Mouse (Mus musculus) gastrocnemius, postnatal 36 days (tissue): ENCODE measurements around the gene Npcd. TPM values are rescaled to one million over a fixed set of nuclear protein-coding genes. Genes with fewer than 3 reads are reported as not detected.
A peak's percentile ranks its signal among the peaks of the same experiment; 100 is the strongest.
"Not testable (repeated sequence)": the region's sequence is repeated elsewhere in the genome, so short reads cannot be mapped to it uniquely, and the experiment has no call there.

Source experiments
- DNase-seq, 2 experiments: peaks; one replicate each; pipeline ENCODE4 v3.0.0; 2022
- intact Hi-C: fragments of 180-260 bp; cut with DNase I; formaldehyde crosslinking; loops from one replicate; pipeline ENCODE4 v1.15.1; 2025
- total RNA-seq, 2 experiments: library from RNA; stranded (reverse); gene quantifications; 2 replicates each; pipeline ENCODE4 v1.2.3; 2021

Gene Npcd
- total RNA-seq, 2 experiments from 2014 or later: 0.26 TPM; not detected in 1

DNA sequence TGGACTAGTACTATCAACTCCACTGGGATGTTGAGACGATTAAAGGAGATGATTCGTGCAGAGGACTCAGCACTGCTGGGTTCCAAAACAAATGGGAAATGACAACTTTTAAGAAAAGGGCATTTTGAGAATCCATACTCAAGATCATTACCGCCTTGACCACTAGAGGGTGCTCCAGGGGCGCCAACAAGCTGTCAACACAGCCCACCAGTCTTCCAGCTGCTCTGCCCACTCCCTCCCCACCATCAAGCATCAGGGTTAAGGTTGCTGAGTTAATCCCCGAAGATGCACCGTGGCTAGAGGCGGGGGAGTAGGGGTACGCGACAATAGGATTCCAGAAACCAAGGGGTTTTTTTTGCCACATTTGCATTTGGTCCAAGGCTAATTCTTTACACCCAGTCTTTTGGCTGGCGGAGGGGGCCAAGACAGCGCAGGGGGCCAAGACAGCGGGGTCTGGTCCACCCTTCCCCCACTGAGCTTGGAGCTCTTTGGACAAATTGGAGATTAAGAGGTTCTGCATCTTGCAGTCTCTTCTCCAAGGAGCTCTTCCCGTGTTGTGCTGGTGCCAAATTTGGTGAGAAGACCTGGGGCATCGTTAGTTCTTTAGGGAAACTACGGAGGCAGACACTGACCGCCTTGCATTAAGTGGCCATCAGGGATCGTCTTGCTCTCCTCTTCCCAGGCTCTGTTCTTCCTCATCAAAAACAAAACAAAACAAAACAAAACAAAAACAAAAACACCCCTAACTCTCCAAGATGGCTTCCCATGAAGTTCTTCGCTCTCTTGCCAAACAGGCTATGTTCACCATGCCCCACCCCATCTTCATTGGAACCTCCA lies 1.8 kb downstream of the Npcd start:
- DNase-seq: peak; percentile 43 to 75
- intact Hi-C loops: loop anchor here (5.0 kb wide), 1 partner anchor 95 kb away; no protein-coding TSS in a partner anchor

DNA sequence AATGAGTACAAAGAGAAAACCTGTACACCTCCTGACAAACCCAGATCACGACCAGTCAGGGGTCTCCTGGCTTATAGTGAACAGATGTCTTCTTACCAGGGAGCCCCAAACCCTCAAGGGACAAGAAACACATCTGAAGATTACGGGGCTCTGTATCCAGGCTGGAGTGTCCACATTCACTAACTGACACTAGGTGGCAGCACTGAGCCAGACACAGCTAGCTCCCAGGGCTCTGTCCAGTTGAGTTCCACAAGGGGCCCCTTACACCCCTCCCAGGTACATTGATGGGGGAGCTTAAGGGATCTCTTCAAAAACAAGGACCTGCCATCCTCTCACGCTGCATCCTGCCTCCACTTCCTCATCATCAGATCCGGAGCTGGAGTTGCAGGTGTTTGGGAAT lies 3.6 kb downstream of the Npcd start:
- intact Hi-C loops: loop anchor here (2.0 to 5.0 kb wide), 2 partner anchors 52 to 97 kb away; no protein-coding TSS in a partner anchor
- DNase-seq: peak; percentile 56 to 62

DNA sequence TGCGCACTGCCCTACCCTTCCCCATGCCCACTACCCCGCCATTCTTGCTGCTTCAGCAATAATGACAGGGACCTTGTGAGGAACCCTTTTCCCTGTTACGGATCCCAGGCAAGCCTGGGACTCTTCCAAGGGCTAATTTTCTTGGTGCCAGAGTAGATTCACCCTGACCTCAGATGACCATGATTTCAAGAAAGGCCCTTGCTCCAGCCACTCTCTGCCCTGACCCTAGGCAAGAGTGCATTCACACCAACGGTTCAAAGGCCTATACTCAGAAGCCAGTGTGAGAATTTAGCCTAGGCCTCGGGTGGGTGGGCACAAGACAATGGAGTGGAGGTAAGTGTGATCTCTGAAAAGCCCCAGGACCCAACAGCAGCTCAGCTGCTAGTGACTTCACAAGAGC lies 4.6 kb downstream of the Npcd start:
- intact Hi-C loops: loop anchor here (5.0 kb wide), 1 partner anchor 77 kb away; no protein-coding TSS in a partner anchor
- DNase-seq: no peak

GRCm38 (mm10) chr15:79828366-79829035 lies 5.5 kb downstream of the Npcd start:
- intact Hi-C loops: loop anchor here (5.0 kb wide), 1 partner anchor 76 kb away; no protein-coding TSS in a partner anchor
- DNase-seq: no peak

- DNase-seq: no peak
- intact Hi-C loops: loop anchor here (5.0 kb wide), 1 partner anchor 75 kb away; no protein-coding TSS in a partner anchor
Measured at GRCm38 (mm10) chr15:79827778-79828210, 6.2 kb downstream of the Npcd start.

DNA sequence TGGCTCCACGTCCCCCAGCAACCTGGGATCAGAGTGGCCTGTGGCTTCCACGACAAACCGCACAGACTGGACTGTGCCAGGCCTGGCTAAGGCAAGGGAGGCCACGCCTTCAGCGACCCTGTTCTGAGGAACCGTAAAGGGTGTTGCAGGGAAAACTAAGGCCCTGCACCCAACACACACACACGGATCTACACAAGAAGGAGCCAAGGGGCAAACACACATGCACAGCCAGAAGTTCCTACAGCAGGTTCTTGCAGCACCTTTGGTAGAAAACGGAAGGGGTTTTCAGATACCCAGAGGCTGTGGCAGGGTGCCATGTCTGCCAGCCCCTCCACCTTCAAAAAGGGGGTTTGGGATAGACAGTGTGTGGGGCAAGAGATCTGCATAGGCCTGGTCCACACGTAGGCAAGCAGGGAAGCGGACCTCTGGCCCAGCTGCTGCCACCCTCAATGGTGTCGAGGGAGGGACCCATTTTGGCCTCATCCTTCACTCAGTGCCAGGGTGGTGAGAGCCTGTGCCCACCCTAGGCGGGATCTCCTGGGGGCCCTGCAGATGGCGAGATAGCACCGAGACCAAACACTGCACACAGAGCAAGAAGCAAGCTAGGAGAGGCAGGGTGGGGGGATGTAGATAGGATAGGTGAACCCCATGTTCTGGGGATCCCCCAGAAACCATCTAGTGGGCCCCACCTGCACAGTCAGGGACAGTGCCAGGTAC lies 6.8 kb downstream of the Npcd start:
- no peak for DNase-seq
- intact Hi-C loops: loop anchor here (5.0 kb wide), 1 partner anchor 75 kb away; no protein-coding TSS in a partner anchor

- intact Hi-C loops: loop anchor here (5.0 kb wide), 1 partner anchor 74 kb away; no protein-coding TSS in a partner anchor
- DNase-seq: no peak
Measured at GRCm38 (mm10) chr15:79826221-79826935, 7.7 kb downstream of the Npcd start.

- DNase-seq: no peak
- intact Hi-C loops: loop anchor here (5.0 kb wide), 1 partner anchor 73 kb away; no protein-coding TSS in a partner anchor
Measured at GRCm38 (mm10) chr15:79825146-79825825, 8.8 kb downstream of the Npcd start.

DNA sequence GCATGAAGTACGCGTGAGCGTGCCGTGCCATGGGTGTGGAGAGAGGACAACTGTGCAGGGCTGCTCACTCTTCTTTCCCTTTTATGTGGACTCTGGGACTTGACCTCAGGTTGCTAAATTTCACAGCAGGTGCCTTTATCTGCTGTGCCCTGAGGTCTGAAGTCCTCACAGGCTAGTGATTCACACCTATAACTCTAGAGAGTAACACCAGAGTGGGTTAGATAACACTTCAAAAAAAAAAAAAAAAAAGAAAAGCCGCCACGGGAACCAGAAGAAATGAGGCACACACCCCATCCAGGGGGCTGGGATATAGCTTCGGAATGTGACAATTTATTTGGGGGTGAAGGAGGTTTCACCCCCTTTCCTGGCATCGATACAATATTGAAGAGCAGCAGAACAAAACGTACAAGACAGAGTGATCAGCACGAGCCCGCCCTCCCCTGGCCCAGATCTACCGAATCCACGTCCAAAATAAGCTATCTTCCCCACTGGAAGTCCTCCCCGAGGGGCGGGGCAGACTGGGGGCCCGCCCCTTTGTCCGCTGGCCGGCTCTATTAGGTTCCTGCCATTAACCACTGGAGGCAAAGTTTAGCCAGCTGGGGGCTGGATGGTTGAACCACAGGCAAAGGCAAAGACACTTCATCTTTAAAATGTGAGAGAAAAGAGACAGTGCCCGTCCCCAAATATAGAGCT lies 10.3 kb downstream of the Npcd start:
- peak; percentile 61 to 73 for DNase-seq
- intact Hi-C loops: no loop called here

DNA sequence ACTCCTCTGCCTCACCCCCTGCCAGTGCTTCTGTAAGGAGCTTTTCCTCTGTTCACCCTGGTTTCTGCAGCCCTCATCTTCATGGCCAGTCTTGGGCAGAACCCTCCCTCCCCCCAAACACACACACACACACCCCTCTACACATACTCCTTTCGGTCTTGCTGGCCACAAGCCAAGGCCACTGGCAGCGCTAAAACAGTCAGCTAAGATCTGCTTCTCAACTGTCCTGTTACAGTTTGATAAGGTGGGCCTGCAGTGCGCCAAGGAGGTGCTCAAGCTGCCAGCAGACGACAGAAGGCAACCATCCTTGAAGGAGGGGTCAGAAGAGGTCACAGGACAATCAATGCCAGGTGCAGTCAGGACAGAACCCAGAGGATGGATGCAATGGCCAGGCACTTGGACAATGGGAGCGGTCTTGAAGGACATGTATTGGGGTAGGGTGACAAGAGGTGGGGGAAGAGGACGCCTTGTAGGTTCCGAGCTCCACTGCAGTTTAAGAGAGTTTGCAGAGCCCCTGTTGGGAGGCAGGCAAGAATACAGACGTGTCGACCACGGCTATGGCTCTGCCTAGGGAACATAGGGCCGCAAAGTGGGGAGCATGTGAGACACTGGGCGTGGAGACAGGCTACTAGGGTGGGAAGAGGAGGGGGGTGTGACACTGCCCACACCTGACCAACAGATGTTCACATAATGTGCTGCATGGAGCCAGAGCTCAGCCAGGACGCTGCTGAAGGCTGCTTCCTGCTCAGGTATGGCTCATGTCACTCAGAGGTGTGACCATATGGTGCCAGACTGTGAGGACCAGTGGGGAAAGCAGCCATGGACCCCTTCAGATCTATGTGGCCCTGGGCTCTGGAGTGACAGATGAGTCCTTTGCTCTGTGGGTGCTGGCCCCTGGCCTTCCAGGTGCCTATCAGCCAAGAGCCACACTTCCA lies 11.5 kb downstream of the Npcd start:
- no peak for DNase-seq
- intact Hi-C loops: no loop called here

- intact Hi-C loops: no loop called here
- DNase-seq: no peak
Measured at GRCm38 (mm10) chr15:79818325-79818724, 15.7 kb downstream of the Npcd start.

DNA sequence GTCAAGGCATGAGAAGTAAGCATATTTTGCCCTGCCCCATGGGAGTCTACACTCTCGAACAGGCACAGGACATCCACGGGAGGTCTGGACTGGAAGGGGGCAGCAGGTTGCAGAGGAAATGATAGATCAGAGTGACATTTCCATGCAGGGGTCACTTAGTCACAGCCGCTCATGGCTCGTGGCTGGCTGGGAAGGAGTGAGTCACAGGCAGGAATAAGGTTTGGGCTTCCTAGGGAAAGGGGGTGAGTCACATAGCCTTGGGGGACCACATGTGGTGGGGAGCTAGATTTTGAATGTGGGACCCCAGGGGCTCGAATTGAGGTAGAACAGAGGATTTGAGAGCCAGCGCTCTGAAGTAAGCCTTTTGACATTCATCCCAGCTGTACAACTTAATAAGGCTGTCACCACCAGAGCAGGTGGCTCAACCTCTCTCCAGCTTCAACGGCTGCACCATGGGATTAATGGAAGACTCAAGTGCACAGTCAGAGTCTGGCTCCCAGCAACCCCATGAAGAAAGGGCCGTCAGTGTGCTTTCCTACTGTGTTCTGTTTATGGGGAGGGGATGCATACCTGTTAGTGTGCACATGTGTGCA lies 20.3 kb downstream of the Npcd start:
- DNase-seq: no peak
- intact Hi-C loops: no loop called here

- DNase-seq, intact Hi-C loops: not testable (repeated sequence)
Measured at GRCm38 (mm10) chr15:79812840-79813239, 21.2 kb downstream of the Npcd start.

GRCm38 (mm10) chr15:79810997-79811396 lies 23.0 kb downstream of the Npcd start:
- intact Hi-C loops: no loop called here

DNA sequence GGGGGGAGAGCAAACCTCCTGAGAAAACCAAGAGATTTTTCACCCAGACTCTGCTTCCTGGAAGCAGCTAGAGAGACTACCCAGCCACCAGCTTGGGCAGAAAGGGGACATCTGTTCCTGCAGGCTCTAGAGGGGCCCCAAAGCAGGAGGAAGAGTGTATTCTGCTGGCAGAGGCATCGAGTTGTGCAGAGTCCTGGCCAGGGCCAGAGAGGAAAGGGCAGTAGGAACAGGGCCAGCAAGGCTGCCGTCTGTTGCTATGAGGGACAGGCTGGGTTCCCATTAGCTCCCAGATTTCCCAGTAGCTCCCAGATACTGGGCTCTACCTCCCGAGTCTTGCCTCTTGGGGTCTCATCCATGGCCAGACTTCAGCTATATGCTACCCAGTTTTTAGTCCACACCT lies 24.0 kb downstream of the Npcd start:
- no peak for DNase-seq
- intact Hi-C loops: no loop called here

More at GRCm38 (mm10) chr15:79810997-79811396, 23.0 kb downstream of the Npcd start:
- DNase-seq: no peak

- intact Hi-C loops: no loop called here
- no peak for DNase-seq
Measured at GRCm38 (mm10) chr15:79808658-79809057, 25.4 kb downstream of the Npcd start.

- intact Hi-C loops: no loop called here
- no peak for DNase-seq
Measured at GRCm38 (mm10) chr15:79808114-79808513, 25.9 kb downstream of the Npcd start.
